Mouse (Mus musculus) liver, embryonic 16.5 days (tissue): ENCODE measurements at regions not wholly inside any gene's neighbourhood (a gene's known extent, or its start where the extent isn't known, plus 50 kb on each side); places are given as distances from the start of the nearest gene placed in this dataset.

Experiments used
- ATAC-seq: fragments of 200-750 bp; cut with Nextera tagmentation; 2 replicates; pipeline ENCODE4 v1.8.0; 2017; ENCODE audit warnings: low read depth, mild to moderate bottlenecking, moderate number of reproducible peaks, moderate library complexity
- H3K27ac ChIP-seq: fragments of 300-500 bp; sonication (generic); 2 replicates; pipeline ENCODE4 v1.5.1; 2014; ENCODE audit warnings: mild to moderate bottlenecking, low read length
- H3K27me3 ChIP-seq: fragments of 300-500 bp; sonication (generic); 2 replicates; pipeline ENCODE4 v1.6.1; 2014; ENCODE audit warnings: low read depth, low read length, mixed read lengths; ENCODE audit not compliant: control insufficient read depth, insufficient read depth
- H3K36me3 ChIP-seq: fragments of 300-500 bp; sonication (generic); 2 replicates; pipeline ENCODE4 v1.6.1; 2014; ENCODE audit warnings: mild to moderate bottlenecking; ENCODE audit not compliant: control insufficient read depth, insufficient read depth
- H3K4me1 ChIP-seq: fragments of 300-500 bp; sonication (generic); 2 replicates; pipeline ENCODE4 v1.6.1; 2014; ENCODE audit warnings: low read depth, low read length, mixed read lengths; ENCODE audit not compliant: control insufficient read depth
- H3K4me2 ChIP-seq: fragments of 300-500 bp; sonication (generic); 2 replicates; pipeline ENCODE4 v1.6.1; 2014; ENCODE audit warnings: low read depth, low read length, mixed read lengths
- H3K4me3 ChIP-seq: fragments of 300-500 bp; sonication (generic); 2 replicates; pipeline ENCODE4 v1.5.1; 2014; ENCODE audit warnings: low read depth, mild to moderate bottlenecking, low read length
- H3K9ac ChIP-seq: fragments of 300-500 bp; sonication (generic); 2 replicates; pipeline ENCODE4 v1.6.1; 2014; ENCODE audit warnings: low read depth, low read length
- H3K9me3 ChIP-seq: fragments of 300-500 bp; sonication (generic); replicated peaks from 2 replicates; pipeline ENCODE4 v1.6.1; 2016; ENCODE audit warnings: low read length; ENCODE audit not compliant: control insufficient read depth
- WGBS: fragments of 180-500 bp; shearing (Covaris S2); extraction: QIAGEN DNeasy Blood & Tissue Kit; methylation state at CpG from one replicate; pipeline ENCODE4 v1.1.7; 2014; ENCODE audit not compliant: insufficient replicate concordance; 5-methylcytosine and 5-hydroxymethylcytosine counted together

DNA sequence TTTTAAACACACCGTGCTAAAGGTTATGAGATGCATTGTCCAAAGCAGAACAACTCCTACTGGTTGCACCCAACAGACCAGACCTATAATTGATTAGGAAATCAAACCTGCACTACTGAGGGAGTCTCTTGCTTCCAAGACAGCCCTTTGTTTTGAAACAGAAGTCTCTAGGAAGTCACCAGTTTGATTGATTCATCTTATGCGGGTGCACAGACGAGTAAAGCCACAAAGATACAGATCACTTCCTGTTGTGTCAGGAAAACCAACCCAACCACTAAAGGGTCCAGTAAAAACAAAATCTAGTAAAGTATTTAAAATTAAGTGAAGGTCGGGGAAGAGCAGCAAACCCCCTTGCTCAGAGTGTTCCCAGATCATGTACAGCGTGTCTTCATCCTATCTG lies 58.3 kb upstream of the N6amt1 start:
- no peak overlapping the region for H3K9ac ChIP-seq
- no peaks in the 10 kb centered on the region for H3K36me3 ChIP-seq
- no peak overlapping the region for H3K27ac ChIP-seq
- H3K4me2 ChIP-seq, result no peak overlapping the region
- no peak overlapping the region for H3K4me3 ChIP-seq
- 29% methylated on average over 5 of the region's 5 CpGs for WGBS
- no peaks in the 10 kb centered on the region for H3K27me3 ChIP-seq
- H3K9me3 ChIP-seq, result no peaks in the 10 kb centered on the region
- no peak for ATAC-seq
- H3K4me1 ChIP-seq, result no peaks in the 10 kb centered on the region

DNA sequence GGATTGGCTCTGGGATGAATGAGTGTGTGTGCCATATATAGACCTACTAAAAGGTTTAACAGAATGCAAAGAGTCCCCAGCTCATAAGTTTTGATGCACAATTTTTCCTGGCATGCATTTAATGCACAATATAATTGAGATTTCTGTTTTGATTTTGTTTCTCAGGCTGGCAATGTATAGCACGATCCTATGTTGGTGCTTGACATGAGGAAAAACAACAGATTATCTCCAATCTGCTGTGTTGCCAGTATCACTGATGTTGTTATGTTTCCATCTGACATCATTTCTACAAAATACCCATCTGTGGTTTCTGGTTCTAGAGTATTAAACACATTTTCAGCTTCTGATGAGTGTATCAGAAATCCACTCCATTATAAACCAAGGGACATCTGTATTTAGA lies 61.2 kb upstream of the N6amt1 start:
- H3K4me3 ChIP-seq, result no peak overlapping the region
- ATAC-seq, result no peak
- no peaks in the 10 kb centered on the region for H3K9me3 ChIP-seq
- no peak overlapping the region for H3K4me2 ChIP-seq
- no peak overlapping the region for H3K9ac ChIP-seq
- H3K27ac ChIP-seq, result no peak overlapping the region
- 66% methylated on average over 1 of the region's 1 CpGs for WGBS
- no peaks in the 10 kb centered on the region for H3K27me3 ChIP-seq
- no peaks in the 10 kb centered on the region for H3K36me3 ChIP-seq
- H3K4me1 ChIP-seq, result no peaks in the 10 kb centered on the region

DNA sequence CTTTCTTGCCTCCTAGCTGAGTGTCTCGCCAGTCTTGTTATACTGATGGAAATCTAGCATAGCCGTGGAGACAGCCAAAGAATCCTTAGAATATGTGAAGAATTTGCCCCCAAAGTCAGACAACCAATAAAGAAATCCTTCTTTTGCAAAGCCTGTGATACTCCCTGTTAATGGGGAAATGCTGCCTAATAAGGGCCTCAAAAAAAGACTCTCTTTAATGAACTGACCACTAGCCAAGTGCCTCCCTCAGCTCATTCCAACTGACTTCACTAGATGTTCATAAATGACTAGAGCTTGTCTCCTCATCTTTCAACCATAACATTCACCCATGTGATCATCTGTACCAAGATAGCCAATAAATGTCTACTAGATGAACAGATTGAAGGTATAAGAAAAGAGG lies 62.3 kb upstream of the N6amt1 start:
- Histone ChIP-seq H3K9me3 (no peaks in the 10 kb centered on the region), H3K27me3 (no peaks in the 10 kb centered on the region), H3K4me3 (no peak overlapping the region), H3K4me2 (no peak overlapping the region), H3K36me3 (no peaks in the 10 kb centered on the region), H3K27ac (no peak overlapping the region), H3K9ac (no peak overlapping the region), H3K4me1 (no peaks in the 10 kb centered on the region)
- WGBS, result 61% methylated on average over 2 of the region's 2 CpGs
- ATAC-seq, result no peak

DNA sequence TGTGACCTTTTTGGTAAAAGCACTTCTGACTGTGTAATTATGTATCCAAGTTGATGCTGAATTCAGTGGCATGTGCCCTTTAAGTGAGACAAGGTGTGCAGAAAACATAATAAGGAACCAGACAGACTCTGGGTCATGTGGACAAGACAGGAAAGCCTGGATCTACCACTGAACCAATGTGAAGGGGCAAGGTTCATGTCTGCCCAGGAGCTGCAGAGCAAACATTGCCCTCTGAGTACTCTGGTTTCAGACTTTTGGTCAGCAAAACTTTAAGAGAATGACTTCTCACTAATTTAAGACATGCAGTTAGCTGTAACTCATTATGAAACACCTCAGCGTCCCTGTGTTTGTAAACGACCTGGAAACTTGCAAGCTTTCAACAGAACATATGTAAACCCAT lies 68.3 kb upstream of the N6amt1 start:
- Histone ChIP-seq H3K27me3 (no peaks in the 10 kb centered on the region), H3K9me3 (no peaks in the 10 kb centered on the region), H3K4me3 (no peak overlapping the region), H3K27ac (no peak overlapping the region), H3K4me2 (no peak overlapping the region), H3K4me1 (no peaks in the 10 kb centered on the region), H3K36me3 (no peaks in the 10 kb centered on the region), H3K9ac (no peak overlapping the region)
- no peak for ATAC-seq
- WGBS, result 57% methylated on average over 2 of the region's 2 CpGs

DNA sequence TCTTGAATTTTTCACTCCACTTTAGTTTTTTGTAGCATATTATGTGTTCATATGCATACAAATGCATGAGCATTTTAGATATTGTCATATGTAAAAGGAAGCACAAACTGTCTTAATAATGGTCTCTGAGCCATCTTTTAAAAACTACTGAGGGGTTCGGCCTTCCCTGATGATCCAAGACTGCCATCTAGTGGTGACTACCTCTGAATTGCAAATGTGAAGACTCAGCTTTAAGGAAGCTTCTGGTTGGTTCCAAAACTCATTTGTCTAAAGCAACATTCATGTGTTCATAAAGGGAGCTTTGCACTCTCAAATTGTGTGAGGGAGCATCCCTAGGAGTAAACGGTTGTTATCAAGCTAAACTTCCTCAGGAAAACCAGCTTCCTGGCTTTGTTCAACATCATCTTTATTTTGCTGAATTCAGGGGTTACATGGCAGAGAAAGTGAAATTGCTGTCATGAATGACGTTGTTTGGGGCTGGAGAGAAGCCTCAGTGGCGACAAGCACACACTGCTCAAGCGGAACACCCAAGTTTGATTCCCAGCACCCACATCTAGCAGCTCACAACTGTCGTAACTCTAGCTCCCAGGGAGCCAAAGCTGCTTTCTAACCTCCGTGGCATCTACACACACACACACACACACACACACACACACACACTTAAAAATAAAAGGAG lies 69.0 kb upstream of the N6amt1 start:
- ATAC-seq, result no peak
- Histone ChIP-seq H3K27me3 (no peaks in the 10 kb centered on the region), H3K4me1 (no peaks in the 10 kb centered on the region), H3K9ac (no peak overlapping the region), H3K9me3 (no peaks in the 10 kb centered on the region), H3K4me3 (no peak overlapping the region), H3K4me2 (no peak overlapping the region), H3K27ac (no peak overlapping the region), H3K36me3 (no peaks in the 10 kb centered on the region)
- WGBS, result 21% methylated on average over 7 of the region's 7 CpGs

DNA sequence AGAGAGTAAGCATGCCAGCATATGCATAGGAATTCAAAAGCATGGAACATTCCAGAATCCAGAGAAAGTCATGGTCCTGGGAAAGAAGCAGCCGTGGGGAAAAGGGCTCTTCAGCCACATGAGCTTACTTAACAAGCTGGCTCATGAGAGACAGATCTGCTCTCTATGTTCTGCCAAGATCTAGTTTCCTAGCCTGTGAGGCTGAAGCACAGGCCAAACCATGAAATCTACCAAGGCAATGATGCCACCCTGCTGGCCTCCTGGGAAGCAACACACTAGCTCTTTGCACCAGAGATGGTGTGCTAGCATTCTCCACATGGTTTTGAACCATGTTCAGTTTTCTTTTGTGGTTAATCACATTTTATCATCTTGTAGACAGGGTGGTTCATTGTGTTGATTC lies 75.5 kb upstream of the N6amt1 start:
- Histone ChIP-seq H3K4me2 (no peak overlapping the region), H3K4me3 (no peak overlapping the region), H3K36me3 (no peaks in the 10 kb centered on the region), H3K9ac (no peak overlapping the region), H3K9me3 (no peaks in the 10 kb centered on the region), H3K27ac (no peak overlapping the region), H3K27me3 (no peaks in the 10 kb centered on the region), H3K4me1 (no peaks in the 10 kb centered on the region)
- 56% methylated on average over 1 of the region's 1 CpGs for WGBS
- no peak for ATAC-seq

DNA sequence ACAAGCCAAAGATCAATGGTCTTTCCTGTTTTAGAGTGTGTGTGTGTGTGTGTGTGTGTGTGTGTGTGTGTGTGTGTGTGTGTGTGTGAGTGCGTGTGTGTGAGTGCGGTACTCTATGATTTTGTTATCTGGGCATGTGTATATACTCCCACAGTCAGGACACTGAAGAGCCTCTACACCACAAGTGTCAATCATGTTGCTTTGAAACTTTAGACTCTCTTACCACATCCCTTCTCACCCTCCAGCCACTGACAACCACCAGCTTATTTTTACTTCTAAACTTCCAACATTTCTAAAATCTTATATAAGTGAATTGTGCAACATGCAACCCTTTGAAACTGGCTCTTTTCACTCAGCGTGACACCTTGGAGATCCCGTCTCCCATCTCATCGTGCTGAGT lies 81.6 kb upstream of the N6amt1 start:
- no peak overlapping the region for H3K4me3 ChIP-seq
- 66% methylated on average over 5 of the region's 5 CpGs for WGBS
- H3K4me1 ChIP-seq, result no peaks in the 10 kb centered on the region
- H3K9ac ChIP-seq, result no peak overlapping the region
- H3K27me3 ChIP-seq, result no peaks in the 10 kb centered on the region
- H3K4me2 ChIP-seq, result no peak overlapping the region
- no peak for ATAC-seq
- no peaks in the 10 kb centered on the region for H3K9me3 ChIP-seq
- no peaks in the 10 kb centered on the region for H3K36me3 ChIP-seq
- H3K27ac ChIP-seq, result no peak overlapping the region

DNA sequence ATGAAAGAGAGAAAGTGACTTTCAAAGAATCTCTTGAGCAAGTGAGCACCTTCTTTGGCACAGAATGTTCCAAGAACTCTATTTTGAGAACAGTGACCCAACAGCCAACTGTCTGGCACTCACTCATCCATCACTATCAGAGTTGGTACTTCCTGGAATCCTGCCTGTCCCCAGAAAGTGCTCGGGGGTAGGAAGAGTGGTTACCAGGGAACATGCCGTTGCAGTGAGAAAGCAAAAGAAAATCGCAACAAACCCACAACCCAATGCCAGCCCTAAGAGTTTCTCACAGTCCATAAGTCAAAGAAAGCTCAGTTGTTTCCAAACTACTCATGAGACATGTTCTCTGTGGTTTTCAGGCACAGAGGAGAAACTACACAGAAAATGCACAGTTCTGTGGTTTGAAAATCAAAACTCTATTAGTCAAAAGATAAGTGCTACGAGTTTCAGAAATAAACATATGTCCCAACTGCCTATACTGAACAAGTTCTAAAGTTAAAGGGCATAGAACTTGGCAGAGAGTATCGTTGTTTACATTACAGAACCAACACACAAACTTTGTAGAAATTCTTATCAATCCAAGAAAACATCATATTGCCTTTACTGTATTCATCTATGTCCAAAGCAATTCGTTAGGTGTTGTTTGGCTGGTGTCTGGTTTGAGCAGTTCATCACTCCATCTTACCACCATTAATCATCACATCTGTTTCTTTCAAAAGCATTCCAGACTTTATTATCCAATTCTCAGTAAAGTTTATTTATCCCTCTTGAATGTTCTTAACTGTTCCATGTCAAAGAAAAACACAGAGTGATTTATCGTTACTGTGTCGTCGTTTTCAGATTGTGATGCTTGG lies 85.8 kb upstream of the N6amt1 start:
- Histone ChIP-seq H3K27ac (no peak overlapping the region), H3K4me3 (no peak overlapping the region), H3K9me3 (no peaks in the 10 kb centered on the region), H3K9ac (no peak overlapping the region), H3K4me1 (no peaks in the 10 kb centered on the region), H3K36me3 (no peaks in the 10 kb centered on the region), H3K27me3 (no peaks in the 10 kb centered on the region), H3K4me2 (no peak overlapping the region)
- ATAC-seq, result no peak
- WGBS, result 53% methylated on average over 9 of the region's 9 CpGs

DNA sequence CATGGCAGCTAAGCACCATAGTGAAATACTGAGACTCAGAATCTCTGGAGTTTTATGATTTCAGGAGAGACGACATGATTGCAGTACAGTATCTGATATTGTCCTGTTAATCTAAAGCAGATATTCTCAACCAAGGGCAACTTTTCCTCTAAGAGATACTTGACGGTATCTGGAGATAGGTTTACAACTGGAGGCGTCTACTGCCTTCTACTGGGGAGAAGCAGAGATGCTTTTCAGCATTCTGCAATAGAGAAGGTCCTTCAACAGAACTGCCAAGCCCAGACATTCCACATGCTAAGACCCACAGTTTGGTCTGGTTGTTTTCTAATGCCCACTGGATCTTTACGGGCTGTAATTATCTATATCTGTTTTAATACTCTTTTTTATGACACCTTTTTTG lies 86.5 kb upstream of the N6amt1 start:
- 57% methylated on average over 4 of the region's 4 CpGs for WGBS
- Histone ChIP-seq H3K4me2 (no peak overlapping the region), H3K27me3 (no peaks in the 10 kb centered on the region), H3K27ac (no peak overlapping the region), H3K9me3 (no peaks in the 10 kb centered on the region), H3K36me3 (no peaks in the 10 kb centered on the region), H3K4me3 (no peak overlapping the region), H3K4me1 (no peaks in the 10 kb centered on the region), H3K9ac (no peak overlapping the region)
- no peak for ATAC-seq
